Mouse (Mus musculus): ENCODE results near the gene Ltb. TPM values are rescaled to one million over a fixed set of nuclear protein-coding genes. Genes with fewer than 3 reads are reported as not detected.

Gene Ltb
- polyA plus RNA-seq, 1 experiment, result not detected

GRCm38 (mm10) chr17:35200398-35200797 lies 6.2 kb downstream of the Ltb start:
- no peak overlapping the region for H3K27ac ChIP-seq (ENCODE audit: insufficient read depth, low read length)
- no peak overlapping the region for H3K4me3 ChIP-seq (ENCODE audit: insufficient read depth, low read length)
- no peaks in the 10 kb centered on the region; the same call in 1 of the 2 replicates for H3K4me1 ChIP-seq (ENCODE audit: control insufficient read depth, insufficient read depth, low read length)
- TF ChIP-seq CTCF (IDR thresholded peaks at IDR 0.05; ENCODE audit: borderline replicate concordance, insufficient read depth, low read length) (no peak), POLR2A (IDR thresholded peaks at IDR 0.05; ENCODE audit: low read depth, low read length) (no peak)

GRCm38 (mm10) chr17:35201128-35201527 lies 6.9 kb downstream of the Ltb start:
- Histone ChIP-seq H3K4me3 (ENCODE audit: insufficient read depth, low read length) (no peak overlapping the region), H3K4me1 (ENCODE audit: control insufficient read depth, insufficient read depth, low read length) (no peaks in the 10 kb centered on the region), H3K27ac (ENCODE audit: insufficient read depth, low read length) (no peak overlapping the region)
- TF ChIP-seq CTCF (IDR thresholded peaks at IDR 0.05; ENCODE audit: borderline replicate concordance, insufficient read depth, low read length) (no peak), POLR2A (IDR thresholded peaks at IDR 0.05; ENCODE audit: low read depth, low read length) (no peak)

GRCm38 (mm10) chr17:35201787-35202186 lies 7.5 kb downstream of the Ltb start, which contains the start of gene Tnf:
Gene Tnf (minus strand): TSS chr17:35202007.
- Histone ChIP-seq H3K4me3 (ENCODE audit: insufficient read depth, low read length) (no peak within 1 kb of the TSS), H3K27ac (ENCODE audit: insufficient read depth, low read length) (no peak within 1 kb of the TSS), H3K4me1 (ENCODE audit: control insufficient read depth, insufficient read depth, low read length) (no peaks in the 10 kb centered on the region)
- TF ChIP-seq CTCF (IDR thresholded peaks at IDR 0.05; ENCODE audit: borderline replicate concordance, insufficient read depth, low read length) (no peak), POLR2A (IDR thresholded peaks at IDR 0.05; ENCODE audit: low read depth, low read length) (no peak)

- H3K4me3 ChIP-seq (ENCODE audit: insufficient read depth, low read length), result no peak overlapping the region
Observed at GRCm38 (mm10) chr17:35202442-35202841, 8.2 kb downstream of the Ltb start.

GRCm38 (mm10) chr17:35204494-35205379 lies 10.5 kb downstream of the Ltb start, which contains the start of gene Lta:
Gene Lta (minus strand): TSS chr17:35205351.
- Histone ChIP-seq H3K4me3 (ENCODE audit: insufficient read depth, low read length) (no peak within 1 kb of the TSS), H3K4me1 (ENCODE audit: control insufficient read depth, insufficient read depth, low read length) (no peaks in the 10 kb centered on the region), H3K27ac (ENCODE audit: insufficient read depth, low read length) (no peak within 1 kb of the TSS)
- TF ChIP-seq CTCF (IDR thresholded peaks at IDR 0.05; ENCODE audit: borderline replicate concordance, insufficient read depth, low read length) (no peak), POLR2A (IDR thresholded peaks at IDR 0.05; ENCODE audit: low read depth, low read length) (no peak)

More at GRCm38 (mm10) chr17:35202442-35202841, 8.2 kb downstream of the Ltb start:
- Histone ChIP-seq H3K4me1 (ENCODE audit: control insufficient read depth, insufficient read depth, low read length) (no peaks in the 10 kb centered on the region), H3K27ac (ENCODE audit: insufficient read depth, low read length) (no peak overlapping the region)
- TF ChIP-seq POLR2A (IDR thresholded peaks at IDR 0.05; ENCODE audit: low read depth, low read length) (no peak), CTCF (IDR thresholded peaks at IDR 0.05; ENCODE audit: borderline replicate concordance, insufficient read depth, low read length) (no peak)

GRCm38 (mm10) chr17:35205380-35205769 lies 11.1 kb downstream of the Ltb start:
- Histone ChIP-seq H3K27ac (ENCODE audit: insufficient read depth, low read length) (no peak overlapping the region), H3K4me3 (ENCODE audit: insufficient read depth, low read length) (no peak overlapping the region), H3K4me1 (ENCODE audit: control insufficient read depth, insufficient read depth, low read length) (no peaks in the 10 kb centered on the region)
- no peak for TF ChIP-seq CTCF (IDR thresholded peaks at IDR 0.05; ENCODE audit: borderline replicate concordance, insufficient read depth, low read length)
- TF ChIP-seq POLR2A (IDR thresholded peaks at IDR 0.05; ENCODE audit: low read depth, low read length), result no peak

- Histone ChIP-seq H3K27ac (ENCODE audit: insufficient read depth, low read length) (no peak overlapping the region), H3K4me3 (ENCODE audit: insufficient read depth, low read length) (no peak overlapping the region), H3K4me1 (ENCODE audit: control insufficient read depth, insufficient read depth, low read length) (no peaks in the 10 kb centered on the region)
- no peak for TF ChIP-seq POLR2A (IDR thresholded peaks at IDR 0.05; ENCODE audit: low read depth, low read length)
- TF ChIP-seq CTCF (IDR thresholded peaks at IDR 0.05; ENCODE audit: borderline replicate concordance, insufficient read depth, low read length), result no peak
Observed at GRCm38 (mm10) chr17:35209785-35210535, 15.7 kb downstream of the Ltb start.

GRCm38 (mm10) chr17:35210593-35210992 lies 16.4 kb downstream of the Ltb start:
- Histone ChIP-seq H3K27ac (ENCODE audit: insufficient read depth, low read length) (no peak overlapping the region), H3K4me3 (ENCODE audit: insufficient read depth, low read length) (no peak overlapping the region), H3K4me1 (ENCODE audit: control insufficient read depth, insufficient read depth, low read length) (no peaks in the 10 kb centered on the region)
- TF ChIP-seq CTCF (IDR thresholded peaks at IDR 0.05; ENCODE audit: borderline replicate concordance, insufficient read depth, low read length), result no peak
- TF ChIP-seq POLR2A (IDR thresholded peaks at IDR 0.05; ENCODE audit: low read depth, low read length), result no peak

- Histone ChIP-seq H3K4me1 (ENCODE audit: control insufficient read depth, insufficient read depth, low read length) (no peaks in the 10 kb centered on the region), H3K4me3 (ENCODE audit: insufficient read depth, low read length) (no peak overlapping the region), H3K27ac (ENCODE audit: insufficient read depth, low read length) (no peak overlapping the region)
- TF ChIP-seq CTCF (IDR thresholded peaks at IDR 0.05; ENCODE audit: borderline replicate concordance, insufficient read depth, low read length) (no peak), POLR2A (IDR thresholded peaks at IDR 0.05; ENCODE audit: low read depth, low read length) (no peak)
Observed at GRCm38 (mm10) chr17:35213071-35213470, 18.8 kb downstream of the Ltb start.

Measured in embryonic fibroblast, embryonic 13.5 days (primary cell).